ENCODE assay signal across 19 mouse cellular contexts in genomic region chr6:54552721-54553413, GRCm38 (mm10). TPM values are rescaled to one million over a fixed set of nuclear protein-coding genes. Genes with fewer than 3 reads are reported as not detected.
DNase-seq lines count a peak whose midpoint lies in the region; ATAC-seq and TF ChIP-seq lines count a peak whose summit lies in the region.
"Had no signal": no experiment of that assay in that cellular context is flagged by ENCODE, and none has a peak within 500 bp of the region (broad histone marks: within the 10 kb centered on the region; RNA-seq: fewer than 3 reads in every experiment).

No protein-coding gene starts in this region.

- peak overlapping the region; percentile 66 for H3K27ac ChIP-seq in cerebellum, adult 2 months (ENCODE audit: insufficient read depth, low read length)
- H3K27ac ChIP-seq in forebrain, embryonic 15.5 days (replicated peaks) = peak overlapping the region; percentile 80
- H3K27ac ChIP-seq in hindbrain, embryonic 16.5 days (ENCODE audit: low read depth, low read length) = peak overlapping the region; percentile 51
- no peak overlapping the region for H3K27ac ChIP-seq in neural tube, embryonic 14.5 days (ENCODE audit: low read depth, low read length)
- no peak overlapping the region for H3K27ac ChIP-seq in gastrocnemius, adult 2 months
- H3K27ac ChIP-seq: lung, embryonic 15.5 days; stomach, embryonic 15.5 days had no signal

- TF ChIP-seq CTCF in cerebellum, adult 2 months (IDR thresholded peaks at IDR 0.05; ENCODE audit: borderline replicate concordance, insufficient read depth, low read depth, low read length) = no peak
- no peak for TF ChIP-seq CTCF in gastrocnemius, adult 2 months (IDR thresholded peaks at IDR 0.05)

- no peaks in the 10 kb centered on the region for H3K36me3 ChIP-seq in forebrain, embryonic 15.5 days
- H3K36me3 ChIP-seq in hindbrain, embryonic 16.5 days (ENCODE audit: control insufficient read depth, insufficient read depth, low read length) = no peaks in the 10 kb centered on the region
- no peaks in the 10 kb centered on the region; the same call in 1 of the 2 replicates for H3K36me3 ChIP-seq in neural tube, embryonic 14.5 days (ENCODE audit: control insufficient read depth, insufficient read depth, low read length)
- H3K36me3 ChIP-seq: embryonic facial prominence, embryonic 10.5 days; lung, embryonic 15.5 days; stomach, embryonic 15.5 days had no signal

- no peak overlapping the region for H3K9ac ChIP-seq in forebrain, embryonic 15.5 days (replicated peaks)
- H3K9ac ChIP-seq in hindbrain, embryonic 16.5 days (ENCODE audit: low read depth, low read length) = no peak overlapping the region
- no peak overlapping the region for H3K9ac ChIP-seq in neural tube, embryonic 14.5 days (replicated peaks; ENCODE audit: low read depth, low read length)
- H3K9ac ChIP-seq: lung, embryonic 15.5 days; stomach, embryonic 15.5 days had no signal

- no peaks in the 10 kb centered on the region for H3K9me3 ChIP-seq in forebrain, embryonic 15.5 days
- no peaks in the 10 kb centered on the region for H3K9me3 ChIP-seq in hindbrain, embryonic 16.5 days (ENCODE audit: control insufficient read depth, low read length)
- no peaks in the 10 kb centered on the region for H3K9me3 ChIP-seq in neural tube, embryonic 14.5 days (ENCODE audit: control insufficient read depth, low read length)
- H3K9me3 ChIP-seq: embryonic facial prominence, embryonic 10.5 days; lung, embryonic 15.5 days; stomach, embryonic 15.5 days had no signal

- no peak overlapping the region for H3K4me2 ChIP-seq in forebrain, embryonic 15.5 days (replicated peaks)
- H3K4me2 ChIP-seq in hindbrain, embryonic 16.5 days (ENCODE audit: low read length) = peak overlapping the region; percentile 15; the same call in 1 of the 2 replicates
- no peak overlapping the region for H3K4me2 ChIP-seq in neural tube, embryonic 14.5 days (ENCODE audit: low read depth, low read length)
- H3K4me2 ChIP-seq: liver, embryonic 11.5 days; lung, embryonic 15.5 days; stomach, embryonic 15.5 days had no signal

- peaks cover 50% of the 10 kb centered on the region for H3K4me1 ChIP-seq in cerebellum, adult 2 months (ENCODE audit: control insufficient read depth, insufficient read depth, low read length)
- peaks cover 80% of the 10 kb centered on the region for H3K4me1 ChIP-seq in forebrain, embryonic 15.5 days
- peaks cover 41% of the 10 kb centered on the region for H3K4me1 ChIP-seq in hindbrain, embryonic 16.5 days (ENCODE audit: control insufficient read depth, insufficient read depth, low read depth, low read length)
- peaks cover 27% of the 10 kb centered on the region for H3K4me1 ChIP-seq in neural tube, embryonic 14.5 days (ENCODE audit: control insufficient read depth, insufficient read depth, low read length)

- no peak overlapping the region for H3K4me3 ChIP-seq in cerebellum, adult 2 months (replicated peaks; ENCODE audit: insufficient read depth, low read depth, low read length)
- H3K4me3 ChIP-seq in forebrain, embryonic 15.5 days = no peak overlapping the region
- H3K4me3 ChIP-seq in hindbrain, embryonic 16.5 days (ENCODE audit: low read length) = no peak overlapping the region
- H3K4me3 ChIP-seq in neural tube, embryonic 14.5 days (ENCODE audit: low read depth, low read length) = no peak overlapping the region
- H3K4me3 ChIP-seq in gastrocnemius, adult 2 months = no peak overlapping the region
- H3K4me3 ChIP-seq: embryonic facial prominence, embryonic 10.5 days; erythroblast, embryonic 14.5 days; lung, embryonic 15.5 days; stomach, embryonic 15.5 days had no signal

- intact Hi-C loops in gastrocnemius, adult 2 months (cut with DNase I) = no loop called here

- ATAC-seq in forebrain, embryonic 15.5 days (replicated peaks) = peak; percentile 86
- ATAC-seq in hindbrain, embryonic 16.5 days = peak; percentile 76
- peak; percentile 73 for ATAC-seq in neural tube, embryonic 14.5 days (ENCODE audit: low read depth)
- ATAC-seq: intestine, embryonic 16.5 days had no signal

- 16% methylated on average over 9 of the region's 9 CpGs for WGBS in cerebellum, adult 2 months
- WGBS in forebrain, embryonic 15.5 days = 6% methylated on average over 9 of the region's 9 CpGs
- WGBS in hindbrain, embryonic 16.5 days = 15% methylated on average over 9 of the region's 9 CpGs
- 31% methylated on average over 9 of the region's 9 CpGs for WGBS in neural tube, embryonic 14.5 days

- H3K27me3 ChIP-seq in cerebellum, adult 2 months (ENCODE audit: control insufficient read depth, insufficient read depth, low read length) = no peaks in the 10 kb centered on the region
- H3K27me3 ChIP-seq in forebrain, embryonic 15.5 days = no peaks in the 10 kb centered on the region
- H3K27me3 ChIP-seq in hindbrain, embryonic 16.5 days (replicated peaks; ENCODE audit: control insufficient read depth, insufficient read depth, low read length) = no peaks in the 10 kb centered on the region
- no peaks in the 10 kb centered on the region for H3K27me3 ChIP-seq in neural tube, embryonic 14.5 days (ENCODE audit: control insufficient read depth, insufficient read depth, low read length)
- H3K27me3 ChIP-seq: lung, embryonic 15.5 days; stomach, embryonic 15.5 days had no signal

- no peak for DNase-seq in cerebellum, adult 2 months
- no peak for DNase-seq in cerebellum, adult 11-12 months
- no peak for DNase-seq in urinary bladder, adult 2 months (ENCODE audit: low spot score)
- DNase-seq in layer of hippocampus, adult 18-20 months (ENCODE audit: low spot score in 2 of 2) = no peak
- no peak for DNase-seq in gastrocnemius, adult 2 months
- DNase-seq: adrenal gland, adult 8-10 months; heart, postnatal 10 days; kidney, postnatal 14 days; left cerebral cortex, postnatal 4 days had no signal

- TF ChIP-seq POLR2A in cerebellum, adult 2 months (IDR thresholded peaks at IDR 0.05; ENCODE audit: borderline replicate concordance, insufficient read depth, low read length) = no peak

RNA-seq across cellular contexts. Expression of gene Scrn1, which starts 13.4 kb away (rescaled TPM):
- 132 and 145 TPM in 2 replicates for polyA plus RNA-seq in cerebellum, adult 2 months (2012; rRNA removed)
- 135 TPM in 2 replicates for polyA plus RNA-seq in forebrain, embryonic 15.5 days (2015; fragmentation: Nextera tagmentation; extraction: Ambion mirVana)
- polyA plus RNA-seq in hindbrain, embryonic 16.5 days (2015; fragmentation: Nextera tagmentation; extraction: Ambion mirVana) = 109 and 114 TPM in 2 replicates
- polyA plus RNA-seq in neural tube, embryonic 14.5 days (2014; fragmentation: Nextera tagmentation; extraction: Ambion mirVana) = 109 and 110 TPM in 2 replicates
- 6.3 and 13.0 TPM in 2 replicates for polyA plus RNA-seq in urinary bladder, adult 2 months (2012; rRNA removed)
- total RNA-seq in layer of hippocampus, adult 18-20 months (2021) = 10 to 100 TPM; 98.5 to 99.8 TPM
- total RNA-seq in gastrocnemius, adult 2 months (2021) = 1 to 10 TPM; 1.4 to 1.6 TPM
- total RNA-seq: megakaryocyte, adult 5-6 weeks had no signal
- polyA plus RNA-seq: erythroblast, embryonic 14.5 days had no signal

RNA-seq across cellular contexts. Expression of gene Plekha8, which starts 42.0 kb away (rescaled TPM):
- 11.8 and 12.1 TPM in 2 replicates for polyA plus RNA-seq in cerebellum, adult 2 months (2012; rRNA removed)
- 9.6 and 10.2 TPM in 2 replicates for polyA plus RNA-seq in forebrain, embryonic 15.5 days (2015; fragmentation: Nextera tagmentation; extraction: Ambion mirVana)
- polyA plus RNA-seq in hindbrain, embryonic 16.5 days (2015; fragmentation: Nextera tagmentation; extraction: Ambion mirVana) = 6.3 and 8.1 TPM in 2 replicates
- 12.2 and 13.3 TPM in 2 replicates for polyA plus RNA-seq in neural tube, embryonic 14.5 days (2014; fragmentation: Nextera tagmentation; extraction: Ambion mirVana)
- polyA plus RNA-seq in urinary bladder, adult 2 months (2012; rRNA removed) = 4.9 and 5.6 TPM in 2 replicates
- total RNA-seq in layer of hippocampus, adult 18-20 months (2021) = 10 to 100 TPM; 12.3 to 13.7 TPM
- total RNA-seq in gastrocnemius, adult 2 months (2021) = 1 to 10 TPM; 3.3 to 4.0 TPM

RNA-seq across cellular contexts. Expression of gene Fkbp14, which starts 44.2 kb away (rescaled TPM):
- 14.8 and 15.7 TPM in 2 replicates for polyA plus RNA-seq in cerebellum, adult 2 months (2012; rRNA removed)
- 6.6 and 7.4 TPM in 2 replicates for polyA plus RNA-seq in forebrain, embryonic 15.5 days (2015; fragmentation: Nextera tagmentation; extraction: Ambion mirVana)
- 8.0 and 11.8 TPM in 2 replicates for polyA plus RNA-seq in hindbrain, embryonic 16.5 days (2015; fragmentation: Nextera tagmentation; extraction: Ambion mirVana)
- polyA plus RNA-seq in neural tube, embryonic 14.5 days (2014; fragmentation: Nextera tagmentation; extraction: Ambion mirVana) = 9.1 and 14.6 TPM in 2 replicates
- 24.5 and 30.0 TPM in 2 replicates for polyA plus RNA-seq in urinary bladder, adult 2 months (2012; rRNA removed)
- 10 to 100 TPM; 13.9 to 14.2 TPM for total RNA-seq in layer of hippocampus, adult 18-20 months (2021)
- total RNA-seq in gastrocnemius, adult 2 months (2021) = 1 to 10 TPM; 3.4 to 6.3 TPM
- total RNA-seq: megakaryocyte, adult 5-6 weeks had no signal
- polyA plus RNA-seq: erythroblast, embryonic 14.5 days had no signal

Comparison
In these comparisons a context has a peak if more than half of its experiments do, and no peak if none do; other contexts are left out.
1. H3K27ac ChIP-seq: peak in cerebellum, adult 2 months (single experiment), forebrain, embryonic 15.5 days (single experiment) and hindbrain, embryonic 16.5 days (single experiment); none in neural tube, embryonic 14.5 days (single experiment) and gastrocnemius, adult 2 months (single experiment).
2. Peak in every context shown above with its lines, with median percentiles within 50 percentile points of each other: ATAC-seq.